Mouse (Mus musculus) kidney, adult 2 months (tissue): ENCODE results near the gene Gtf3c3.

Source experiments
- CTCF ChIP-seq: fragments of 200-500 bp; conservative IDR thresholded peaks from 2 replicates; pipeline ENCODE4 v1.5.1; 2011; ENCODE audit warnings: low read depth, mild to moderate bottlenecking, control low read depth, low read length, moderate library complexity, mixed read lengths; ENCODE audit not compliant: insufficient read depth, insufficient read length
- POLR2A ChIP-seq: fragments of 200-500 bp; IDR thresholded peaks from one replicate; pipeline ENCODE4 v1.6.1; 2011; ENCODE audit warnings: low read depth, low read length, control low read depth

DNA sequence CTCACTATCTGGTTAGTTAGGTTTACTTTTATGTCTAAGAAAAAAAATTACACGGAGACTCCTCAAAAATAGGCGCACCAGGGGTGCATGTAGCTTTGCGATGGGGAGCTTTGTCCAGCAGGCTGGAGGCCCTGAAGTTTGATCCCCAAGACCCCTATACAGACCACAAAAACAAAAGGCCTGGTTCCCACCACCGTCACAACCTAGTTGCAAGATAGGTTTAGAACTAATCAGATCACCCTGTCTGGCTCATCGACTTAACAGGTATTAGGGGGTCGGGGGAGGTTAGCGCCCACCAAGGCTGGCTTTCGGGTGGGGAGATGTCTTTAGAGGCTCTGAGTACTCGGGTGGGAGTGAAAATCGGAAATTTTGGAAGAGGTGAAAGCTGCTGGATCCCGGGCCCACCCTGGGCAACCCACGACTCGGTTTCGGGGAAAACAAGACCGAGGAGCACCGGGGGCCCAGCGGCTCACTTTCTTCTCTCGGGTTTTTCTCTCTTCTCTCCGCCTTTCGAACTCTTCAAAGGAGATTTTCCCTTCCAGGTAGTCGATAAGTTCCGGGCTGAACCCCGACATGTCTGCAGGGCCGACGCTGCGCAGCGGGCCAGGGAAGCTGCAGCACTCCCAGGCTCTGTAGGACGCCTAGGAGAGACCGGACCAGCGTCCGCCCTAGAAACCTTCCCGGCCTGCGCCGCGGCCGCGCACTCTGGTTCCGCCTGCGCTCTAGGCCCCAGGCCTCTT, at the start of gene Gtf3c3:
- TF ChIP-seq CTCF (no peak), POLR2A (peak; percentile 46)
